Mouse (Mus musculus) adrenal gland, postnatal 10 days (tissue): Measurements from ENCODE around the gene Siglec1. TPM values are rescaled to one million over a fixed set of nuclear protein-coding genes. Genes with fewer than 3 reads are reported as not detected.
"Not testable (repeated sequence)": the region's sequence is repeated elsewhere in the genome, so short reads cannot be mapped to it uniquely, and the experiment has no call there.

Experiments
- DNase-seq: peaks from one replicate; pipeline ENCODE4 v3.0.0; 2021; ENCODE audit warnings: mixed read lengths
- total RNA-seq, 2 experiments: library from RNA; stranded (reverse); gene quantifications; 2 replicates each; pipeline ENCODE4 v1.2.3; 2021

Siglec1 gene
- total RNA-seq, 2 experiments from 2014 or later = 3.8 to 3.9 TPM

- no peak for DNase-seq
These were observed 33.6 kb downstream of the Siglec1 start for GRCm38 (mm10) chr2:131052862-131053418.

GRCm38 (mm10) chr2:131052043-131052442 is 34.5 kb downstream of the Siglec1 start:
- DNase-seq = no peak

DNA sequence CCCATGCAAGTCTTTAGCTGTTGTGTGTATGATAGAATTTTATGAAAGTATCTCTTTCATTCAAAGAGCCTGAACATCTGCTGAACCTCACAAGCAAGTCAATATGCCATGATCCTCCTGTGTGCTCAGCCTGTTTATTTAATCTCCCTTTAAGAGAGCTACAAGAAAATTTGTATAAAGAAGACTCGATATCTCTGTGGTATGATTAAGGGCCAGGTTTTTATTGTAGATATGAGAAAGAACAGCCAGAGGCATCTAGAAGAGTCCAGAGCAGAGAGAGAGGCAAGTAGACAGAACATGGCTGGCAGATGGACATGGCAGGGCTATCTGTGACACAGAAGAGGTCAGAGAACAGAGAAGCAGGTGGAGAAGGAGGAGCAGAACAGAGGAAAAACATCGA is 40.5 kb downstream of the Siglec1 start:
- no peak for DNase-seq

DNA sequence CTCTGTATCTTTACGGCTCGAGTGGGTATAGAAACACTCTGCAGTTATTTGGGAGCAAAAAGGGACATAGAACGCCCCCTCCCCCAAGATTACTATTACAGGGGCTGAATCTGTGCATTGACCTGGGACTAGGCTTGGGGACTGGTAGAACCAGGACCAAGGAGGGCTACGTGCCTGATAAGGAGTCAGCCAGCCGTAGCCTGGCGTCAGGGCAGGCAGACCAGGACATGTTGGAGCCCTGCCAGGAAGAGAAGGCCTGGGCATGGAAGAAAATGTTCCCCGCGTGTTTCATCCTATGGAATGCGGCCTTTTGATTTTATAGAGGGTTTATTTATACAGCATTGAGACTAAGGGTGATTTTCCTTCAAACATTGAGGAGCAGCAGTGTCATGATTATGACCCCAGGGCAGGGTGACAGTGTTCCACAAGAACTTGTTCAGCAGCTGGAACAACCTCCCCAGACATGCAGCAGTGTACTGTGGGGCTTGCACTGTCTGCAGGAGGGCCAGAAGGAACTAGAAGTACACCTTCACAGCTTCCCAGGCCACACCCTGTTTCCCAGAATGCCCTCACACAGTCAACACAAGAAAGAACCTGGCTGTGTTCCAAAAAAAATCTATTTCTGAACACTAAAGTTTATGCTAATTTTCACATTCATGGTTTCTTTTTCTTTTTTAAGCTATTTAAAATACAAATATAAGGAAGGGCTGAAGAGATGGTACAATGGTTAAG is 41.4 kb downstream of the Siglec1 start:
- no peak for DNase-seq

- no peak for DNase-seq
These were observed 42.2 kb downstream of the Siglec1 start for GRCm38 (mm10) chr2:131044354-131044852.

- DNase-seq = no peak
These were observed 43.6 kb downstream of the Siglec1 start, which contains the start of gene Gfra4 for GRCm38 (mm10) chr2:131042988-131043387. Gfra4 (minus strand) TSS chr2:131043088.

DNA sequence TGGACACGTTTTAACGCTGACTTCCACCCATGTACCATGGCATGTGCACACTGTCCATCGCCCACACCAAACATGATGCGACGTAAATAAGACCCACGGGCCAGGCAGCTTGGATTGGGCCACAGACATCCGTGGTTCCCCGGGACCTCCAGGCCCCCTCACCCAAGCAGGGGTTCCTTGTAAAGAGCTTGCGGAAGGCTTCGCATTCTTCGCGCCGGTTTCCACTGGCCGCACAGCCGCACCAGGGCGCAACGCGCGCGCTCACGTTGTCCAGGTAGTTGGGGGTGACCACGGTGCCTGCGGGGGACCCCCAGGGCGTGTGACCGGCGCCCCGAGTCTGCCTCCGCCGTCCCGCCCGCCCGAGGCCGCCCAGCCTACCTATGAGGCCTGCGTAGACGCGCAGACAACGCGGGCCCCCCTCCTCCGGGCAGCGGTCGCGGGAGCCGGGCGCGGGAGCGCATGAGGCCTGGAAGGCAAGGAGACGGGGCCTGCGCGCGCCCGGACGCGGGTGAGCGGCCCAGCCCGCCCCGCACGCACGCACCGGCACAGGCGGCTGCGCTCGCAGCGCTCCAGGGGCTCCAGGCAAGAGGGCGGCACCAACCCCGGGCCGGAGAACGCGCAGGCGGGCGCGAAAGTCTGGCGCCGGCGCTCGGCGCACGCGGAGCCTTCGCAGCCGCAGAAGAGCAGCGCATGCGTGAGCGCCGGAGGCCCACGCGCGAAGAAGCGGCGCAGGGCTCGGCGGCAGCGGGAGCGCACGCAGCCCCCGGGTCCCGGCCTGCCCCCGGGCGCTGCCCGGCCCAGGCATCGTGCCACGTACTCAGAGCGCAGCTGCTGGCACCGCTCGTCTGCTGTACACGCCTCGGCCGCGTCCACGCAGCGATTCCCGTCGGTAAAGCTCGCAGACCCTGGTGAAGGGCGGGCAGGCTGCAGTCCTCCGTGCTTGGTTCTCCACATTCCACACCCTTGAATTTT is 45.4 kb downstream of the Siglec1 start:
- DNase-seq = peak; percentile 55

DNA sequence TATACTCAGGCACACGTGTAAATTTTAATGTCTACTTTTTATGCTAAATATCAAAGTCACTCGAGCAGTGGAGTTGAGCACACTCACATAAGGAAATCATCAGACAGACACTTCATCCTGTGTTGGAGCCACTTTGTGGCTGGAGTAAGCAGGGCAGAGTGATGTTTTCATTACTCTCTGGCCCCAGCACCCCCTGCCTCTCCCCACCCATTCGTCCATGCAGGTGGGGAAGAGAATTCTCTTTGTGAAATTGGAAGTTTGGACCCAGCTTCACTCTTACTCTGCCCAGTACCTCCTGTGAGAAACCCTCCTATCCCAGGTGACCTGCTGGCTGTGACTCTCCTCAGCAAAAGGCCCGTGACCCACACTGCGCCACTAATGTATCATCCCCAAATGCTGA is 47.9 kb downstream of the Siglec1 start:
- DNase-seq = no peak

DNA sequence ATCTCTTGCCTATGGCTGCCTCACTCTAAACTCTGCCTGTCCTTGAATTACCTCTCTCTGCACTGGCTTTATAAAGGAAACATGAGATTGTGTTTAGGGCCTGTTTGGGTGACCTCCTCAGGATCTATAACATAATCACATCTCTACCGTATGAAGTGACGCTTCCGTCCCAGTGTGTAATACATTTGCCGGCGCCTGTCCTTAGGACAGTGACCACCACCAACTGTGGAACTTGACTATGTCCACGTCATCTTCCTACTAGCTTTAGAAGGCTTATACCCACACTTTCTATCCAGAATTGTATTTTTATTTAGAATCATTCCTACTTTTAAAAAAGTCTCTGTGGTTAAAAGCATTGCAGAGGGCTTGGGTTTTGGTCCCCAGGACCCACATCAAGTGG is 48.4 kb downstream of the Siglec1 start:
- DNase-seq = no peak

DNA sequence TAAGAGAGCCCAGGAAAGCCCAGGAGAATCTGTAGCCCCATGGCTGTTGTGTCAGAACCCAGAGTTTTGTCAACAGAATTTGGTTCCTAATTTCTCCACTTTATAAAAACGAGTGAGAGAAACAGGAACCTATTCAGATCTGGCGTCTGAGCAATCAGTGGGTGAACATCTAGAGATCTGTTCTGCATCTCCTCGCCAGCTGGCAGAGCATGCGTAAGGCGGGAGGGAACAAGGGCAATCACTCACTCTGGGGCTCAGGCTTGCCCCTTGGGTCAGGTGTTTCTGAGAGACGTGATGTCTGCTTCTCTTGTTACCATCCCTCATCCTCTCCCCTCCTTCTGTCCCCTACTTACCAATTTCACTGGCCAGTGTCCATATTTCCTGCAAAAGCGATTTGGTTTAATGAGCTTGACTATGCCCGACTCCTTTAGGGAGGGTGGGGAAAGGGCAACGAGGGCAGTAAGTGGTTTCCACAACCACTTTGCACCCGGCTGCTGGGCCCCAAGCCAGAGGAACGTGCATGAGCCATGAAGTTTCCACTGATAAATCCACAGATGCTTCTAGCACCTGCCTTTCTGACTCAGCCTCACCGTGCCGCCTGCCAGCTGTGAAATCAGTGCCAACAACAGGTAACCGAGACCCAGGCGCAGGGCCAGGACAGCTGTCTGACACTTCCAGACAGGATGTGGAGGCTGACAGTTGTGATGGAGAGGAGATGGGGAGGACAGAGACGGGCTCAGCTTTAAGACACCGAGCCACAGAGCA is 49.2 kb downstream of the Siglec1 start:
- DNase-seq = peak; percentile 49

GRCm38 (mm10) chr2:131036757-131037156 is 49.8 kb downstream of the Siglec1 start:
- no peak for DNase-seq

GRCm38 (mm10) chr2:131036343-131036742 is 50.2 kb downstream of the Siglec1 start:
- DNase-seq = no peak

GRCm38 (mm10) chr2:131031406-131031805 is 55.2 kb downstream of the Siglec1 start:
- not testable (repeated sequence) for DNase-seq

DNA sequence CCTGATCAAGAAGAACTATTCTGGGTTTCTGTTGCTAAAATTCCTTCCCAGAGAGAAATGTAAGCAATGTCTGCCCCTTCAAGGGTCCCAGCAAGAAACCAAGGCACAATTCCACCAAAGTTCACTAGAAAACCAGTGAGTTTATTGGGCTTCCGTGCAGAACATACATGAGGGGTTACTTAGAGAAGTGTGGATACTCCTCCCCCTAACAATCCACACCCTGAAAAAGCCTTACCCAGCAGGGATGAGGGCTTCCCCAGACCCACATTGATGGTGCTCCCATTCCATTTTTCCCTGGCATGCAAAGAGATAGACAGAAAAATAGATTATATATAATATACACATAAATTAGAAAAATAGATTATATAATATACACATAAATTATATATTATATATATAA is 55.6 kb downstream of the Siglec1 start:
- DNase-seq = no peak

- no peak for DNase-seq
These were observed 56.0 kb downstream of the Siglec1 start for GRCm38 (mm10) chr2:131030561-131030960.

DNA sequence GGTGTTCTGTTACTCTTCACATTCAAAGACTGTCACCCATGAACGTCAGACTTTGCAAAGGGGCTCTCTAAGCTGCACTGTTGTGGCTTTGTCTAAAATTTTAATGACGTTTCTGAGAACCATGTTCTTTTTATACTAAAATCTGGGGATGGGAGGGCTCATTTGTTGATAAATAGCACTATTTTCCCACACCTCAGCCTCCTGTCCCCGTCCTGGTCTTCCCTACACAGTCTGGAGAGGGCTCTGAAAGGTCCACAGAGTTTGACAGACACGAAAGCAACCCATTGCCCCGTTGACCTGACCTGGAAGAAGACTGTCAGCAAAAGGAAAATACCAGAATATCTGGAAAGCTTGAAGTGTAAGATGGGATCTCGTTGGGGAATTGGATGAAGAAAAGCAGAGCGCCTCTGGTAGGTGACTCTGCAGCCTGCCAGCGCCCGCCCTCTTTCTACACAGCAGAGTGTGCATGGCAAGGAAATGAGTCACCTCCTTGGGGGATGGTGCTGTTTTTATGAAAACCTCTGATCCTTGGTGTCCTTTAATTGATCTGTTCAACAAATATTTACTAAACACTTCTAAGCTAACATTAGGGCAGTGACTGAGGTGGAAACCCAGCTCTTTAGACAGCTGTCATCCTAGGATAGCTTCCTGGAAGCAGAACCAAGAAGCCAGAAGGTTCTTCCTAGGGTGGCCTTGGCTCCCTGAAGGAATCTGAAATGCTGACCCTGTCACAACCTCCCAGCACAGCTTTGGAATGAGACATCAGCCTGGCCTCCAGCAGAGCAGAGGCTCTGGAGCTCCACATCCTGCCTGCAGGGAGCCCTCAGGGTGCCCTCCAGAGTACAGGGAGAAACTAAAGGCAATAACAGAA is 57.3 kb downstream of the Siglec1 start:
- peak; percentile 46 for DNase-seq

DNA sequence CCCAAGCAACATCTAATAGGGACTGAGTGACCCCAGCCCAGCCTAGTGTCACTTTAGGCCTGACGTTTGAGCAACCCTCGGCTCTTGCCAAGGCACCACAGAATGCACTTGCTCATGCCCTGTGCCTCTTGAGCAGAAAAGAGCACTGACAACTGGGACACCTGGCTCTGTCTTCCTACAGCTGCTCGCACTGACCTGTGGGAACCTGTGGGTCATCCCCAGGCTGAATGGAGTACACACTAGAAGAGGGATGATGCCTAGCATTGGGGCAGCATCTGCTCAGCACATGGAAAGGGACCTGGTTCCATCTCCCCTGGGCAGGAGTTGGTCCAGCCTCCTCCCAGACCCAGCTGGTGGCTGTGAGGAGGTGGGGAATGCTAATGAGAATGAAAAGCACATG is 59.6 kb downstream of the Siglec1 start:
- no peak for DNase-seq

GRCm38 (mm10) chr2:131025230-131025629 is 61.3 kb downstream of the Siglec1 start:
- no peak for DNase-seq
